Mouse (Mus musculus) brain, embryonic 14.5 days (tissue): ENCODE measurements around the gene Nlgn1.
A peak's percentile ranks its signal among the peaks of the same experiment; 100 is the strongest.

Experiments used
- CTCF ChIP-seq: fragments of 200-500 bp; IDR thresholded peaks from 2 replicates; pipeline ENCODE4 v1.5.1; 2012; ENCODE audit warnings: inconsistent platforms, mild to moderate bottlenecking, moderate library complexity, borderline replicate concordance; ENCODE audit not compliant: insufficient read depth, insufficient read length; ENCODE audit errors: extremely low read depth
- POLR2A ChIP-seq: fragments of 200-500 bp; IDR thresholded peaks from 2 replicates; pipeline ENCODE4 v1.6.1; 2012; ENCODE audit warnings: mild to moderate bottlenecking, inconsistent platforms, borderline replicate concordance; ENCODE audit not compliant: poor library complexity, insufficient read depth, insufficient read length, severe bottlenecking; ENCODE audit errors: extremely low read depth

GRCm38 (mm10) chr3:26002367-26002766 lies 329.9 kb downstream of the Nlgn1 start:
- peak; percentile 40; the same call in 1 of the 2 replicates for TF ChIP-seq CTCF
- TF ChIP-seq POLR2A = no peak
